Mouse (Mus musculus) limb, embryonic 15.5 days (tissue): ENCODE measurements around the gene Cpne1. TPM values are rescaled to one million over a fixed set of nuclear protein-coding genes. Genes with fewer than 3 reads are reported as not detected.

Experiments used
- polyA plus RNA-seq: library from polyadenylated mRNA; unstranded; fragments of >200 nt; fragmentation: Nextera tagmentation; extraction: Ambion mirVana; gene quantifications from 2 replicates; pipeline ENCODE4 v1.2.1, GENCODE M21; 2015

Gene Cpne1
- polyA plus RNA-seq, 1 experiment from 2014 or later, result 57.3 TPM

Other genes starting within 250 kb of the Cpne1 start
- 60.8 and 70.9 TPM in 2 replicates for gene Uqcc1, start 181.7 kb downstream of the Cpne1 start, polyA plus RNA-seq
- gene Gm15557, start 171.2 kb downstream of the Cpne1 start, polyA plus RNA-seq, result 0.13 and 0.21 TPM in 2 replicates
- gene Gdf5, start 166.6 kb downstream of the Cpne1 start, polyA plus RNA-seq, result 44.7 and 60.7 TPM in 2 replicates
- gene Cep250, start 155.5 kb downstream of the Cpne1 start, polyA plus RNA-seq, result 22.7 and 24.2 TPM in 2 replicates
- 1.7 and 1.8 TPM in 2 replicates for gene 6430550D23Rik, start 104.0 kb downstream of the Cpne1 start, polyA plus RNA-seq
- gene Ergic3, start 103.9 kb downstream of the Cpne1 start, polyA plus RNA-seq, result 239 and 246 TPM in 2 replicates
- gene Fer1l4, start 59.0 kb downstream of the Cpne1 start, polyA plus RNA-seq, result not detected in 2 replicates
- gene Spag4, start 46.8 kb downstream of the Cpne1 start, polyA plus RNA-seq, result 2.2 and 2.7 TPM in 2 replicates
- 21.9 and 26.0 TPM in 2 replicates for gene Rbm12, start within 50 bp of the Cpne1 start, polyA plus RNA-seq
- 19.5 and 20.9 TPM in 2 replicates for gene Gm28036, start 15.1 kb upstream of the Cpne1 start, polyA plus RNA-seq
- 316 and 346 TPM in 2 replicates for gene Romo1, start 32.1 kb upstream of the Cpne1 start, polyA plus RNA-seq
- 39.3 and 43.6 TPM in 2 replicates for gene Nfs1, start 32.2 kb upstream of the Cpne1 start, polyA plus RNA-seq
- gene Rbm39, start 68.3 kb upstream of the Cpne1 start, polyA plus RNA-seq, result 595 and 644 TPM in 2 replicates
- 68.4 and 70.8 TPM in 2 replicates for gene Phf20, start 84.5 kb upstream of the Cpne1 start, polyA plus RNA-seq
- 3.8 and 3.9 TPM in 2 replicates for gene Cnbd2, start 200.3 kb upstream of the Cpne1 start, polyA plus RNA-seq
- gene Scand1, start 200.7 kb upstream of the Cpne1 start, polyA plus RNA-seq, result 56.0 and 68.1 TPM in 2 replicates